In the genomic region with DNA sequence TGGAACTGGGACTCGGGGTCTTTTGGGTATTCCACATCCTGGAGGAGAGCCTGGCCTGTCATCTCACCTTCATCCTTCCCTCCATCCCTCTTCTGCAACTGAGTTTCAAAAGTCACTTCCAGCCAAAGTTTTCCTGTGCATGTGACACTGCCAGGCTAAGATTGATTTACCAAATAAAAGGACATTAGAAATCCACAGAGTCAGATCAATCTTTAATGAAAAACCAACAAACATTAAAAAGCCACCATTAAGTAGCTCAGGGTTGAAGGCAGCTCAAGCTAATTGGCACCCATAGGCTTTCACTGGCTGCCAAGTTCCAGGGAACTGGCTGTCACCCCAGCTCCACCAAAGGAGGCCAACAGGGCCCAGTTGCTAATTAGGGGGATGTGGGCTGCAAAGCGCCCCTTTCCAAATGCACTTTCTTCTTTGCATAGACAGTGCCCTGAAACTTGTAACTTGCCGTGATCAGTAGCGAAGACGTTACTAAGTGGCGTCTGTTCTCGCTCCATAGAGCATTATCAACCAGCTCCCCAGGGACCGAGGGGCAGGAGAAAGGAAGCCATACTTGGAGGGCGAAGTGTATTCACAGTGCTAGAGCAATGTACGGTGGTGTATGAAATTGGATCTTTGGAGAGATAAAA, we compare ENCODE assay signal across 10 mouse cellular contexts.
A peak's percentile ranks its signal among the peaks of the same experiment; 100 is the strongest.
DNase-seq lines count a peak whose midpoint lies in the region; ATAC-seq and TF ChIP-seq lines count a peak whose summit lies in the region.
"Had no signal": no experiment of that assay in that cellular context is flagged by ENCODE, and none has a peak within 500 bp of the region (broad histone marks: within the 10 kb centered on the region; RNA-seq: fewer than 3 reads in every experiment).

No protein-coding gene starts in this region.

- H3K4me3 ChIP-seq in heart, embryonic 11.5 days (ENCODE audit: low read depth, low read length) = no peak overlapping the region
- no peak overlapping the region for H3K4me3 ChIP-seq in layer of hippocampus, adult 2 months
- H3K4me3 ChIP-seq: neural tube, embryonic 13.5 days had no signal

- peak; percentile 9; the same call in 1 of the 2 replicates for TF ChIP-seq CTCF in layer of hippocampus, adult 2 months (conservative IDR thresholded peaks at IDR 0.05)

- WGBS in heart, embryonic 11.5 days (ENCODE audit: insufficient replicate concordance) = 61% methylated on average over 10 of the region's 10 CpGs

- H3K9ac ChIP-seq in heart, embryonic 11.5 days (ENCODE audit: low read depth, low read length) = no peak overlapping the region
- H3K9ac ChIP-seq: neural tube, embryonic 13.5 days had no signal

- H3K36me3 ChIP-seq in heart, embryonic 11.5 days (ENCODE audit: control insufficient read depth, insufficient read depth, low read length) = no peaks in the 10 kb centered on the region
- H3K36me3 ChIP-seq: G1E; neural tube, embryonic 13.5 days had no signal

- peak; percentile 10 to 32 for DNase-seq in heart, adult 9 months (ENCODE audit: low spot score in 2 of 2)
- peak; percentile 3 for DNase-seq in adrenal gland, postnatal 25 days
- peak; percentile 17 for DNase-seq in cerebellum, adult 9-11 months
- peak; percentile 61 to 73 for DNase-seq in layer of hippocampus, adult 2 months (ENCODE audit: low spot score in 2 of 2)
- DNase-seq in urinary bladder, postnatal 14 days (ENCODE audit: low spot score) = no peak
- no peak for DNase-seq in gastrocnemius, postnatal 36 days
- DNase-seq: lung, postnatal 4 days had no signal

- peaks cover 7% of the 10 kb centered on the region for H3K9me3 ChIP-seq in heart, embryonic 11.5 days (replicated peaks; ENCODE audit: control insufficient read depth, low read length)

- intact Hi-C loops in gastrocnemius, postnatal 36 days (cut with DNase I) = no loop called here

- H3K27ac ChIP-seq in heart, embryonic 11.5 days (ENCODE audit: low read depth, low read length) = no peak overlapping the region
- H3K27ac ChIP-seq in layer of hippocampus, adult 2 months = peak overlapping the region; percentile 41; the same call in 1 of the 2 replicates
- H3K27ac ChIP-seq: neural tube, embryonic 13.5 days had no signal

- H3K4me1 ChIP-seq in heart, embryonic 11.5 days (ENCODE audit: control insufficient read depth, insufficient read depth, low read length) = no peaks in the 10 kb centered on the region
- H3K4me1 ChIP-seq: neural tube, embryonic 13.5 days had no signal

- no peak overlapping the region for H3K4me2 ChIP-seq in heart, embryonic 11.5 days
- H3K4me2 ChIP-seq: neural tube, embryonic 13.5 days had no signal

- no peaks in the 10 kb centered on the region for H3K27me3 ChIP-seq in heart, embryonic 11.5 days (ENCODE audit: control insufficient read depth, insufficient read depth, low read length)
- H3K27me3 ChIP-seq: neural tube, embryonic 13.5 days had no signal

- no peak for ATAC-seq in heart, embryonic 11.5 days (replicated peaks; ENCODE audit: insufficient number of reproducible peaks, low FRiP score, low TSS enrichment)

Comparison
In these comparisons a context has a peak if more than half of its experiments do, and no peak if none do; other contexts are left out.
1. DNase-seq: peak in heart, adult 9 months (2 of 2), adrenal gland, postnatal 25 days (single experiment), cerebellum, adult 9-11 months (single experiment) and layer of hippocampus, adult 2 months (2 of 2); none in urinary bladder, postnatal 14 days (single experiment) and gastrocnemius, postnatal 36 days (0 of 2).